Mouse (Mus musculus): ENCODE measurements around the gene Rexo4.

DNA sequence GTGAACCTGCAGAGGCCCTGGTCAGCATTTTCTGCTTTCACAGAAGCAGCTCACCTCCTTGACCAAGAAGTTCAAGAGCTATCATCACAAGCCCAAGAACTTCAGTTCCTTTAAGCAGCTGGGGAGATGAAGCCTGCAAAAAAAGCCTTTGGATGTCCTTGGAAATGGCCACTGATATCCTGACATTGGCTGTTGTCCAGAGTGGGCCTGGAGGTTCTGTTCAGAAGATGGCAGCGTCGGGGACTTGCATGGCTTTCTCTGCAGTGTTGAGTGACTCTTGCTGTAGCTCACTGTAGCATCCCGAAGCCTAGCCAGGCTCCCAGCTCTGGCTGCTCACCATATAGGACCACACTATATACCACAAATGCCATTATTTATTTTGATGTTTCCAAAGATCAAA, 44.5 kb downstream of the Rexo4 start:
- TF ChIP-seq ZC3H11A (IDR thresholded peaks at IDR 0.05; ENCODE audit: borderline replicate concordance, low read depth, low read length) (no peak), MAFK (IDR thresholded peaks at IDR 0.05; ENCODE audit: insufficient read depth, low read depth, low read length) (no peak), ZNF384 (IDR thresholded peaks at IDR 0.05; ENCODE audit: low read depth, low read length) (no peak), HCFC1 (IDR thresholded peaks at IDR 0.05; ENCODE audit: borderline replicate concordance, insufficient read depth, low read length) (no peak), CHD2 (IDR thresholded peaks at IDR 0.05; ENCODE audit: low read depth, low read length) (no peak)
